Mouse (Mus musculus) cortical plate, adult 2 months (tissue): ENCODE data around the gene Cyb5d1. TPM values are rescaled to one million over a fixed set of nuclear protein-coding genes. Genes with fewer than 3 reads are reported as not detected.

Source experiments
- H3K27ac ChIP-seq: fragments of 200-500 bp; 2 replicates; pipeline ENCODE4 v1.5.1; 2012; ENCODE audit warnings: low read length, control low read depth, inconsistent platforms; ENCODE audit not compliant: insufficient read depth
- H3K4me1 ChIP-seq: fragments of 200-500 bp; 2 replicates; pipeline ENCODE4 v1.6.1; 2011; ENCODE audit warnings: low read length; ENCODE audit not compliant: control insufficient read depth, insufficient read depth
- H3K4me3 ChIP-seq: fragments of 200-500 bp; 2 replicates; pipeline ENCODE4 v1.5.1; 2011; ENCODE audit warnings: mild to moderate bottlenecking, low read length, control low read depth; ENCODE audit not compliant: insufficient read depth
- CTCF ChIP-seq: fragments of 200-500 bp; IDR thresholded peaks from 2 replicates; pipeline ENCODE4 v1.5.1; 2011; ENCODE audit warnings: mild to moderate bottlenecking, control low read depth, low read length; ENCODE audit not compliant: insufficient read depth; ENCODE audit errors: extremely low read depth
- POLR2A ChIP-seq: fragments of 200-500 bp; IDR thresholded peaks from 2 replicates; pipeline ENCODE4 v1.6.1; 2011; ENCODE audit warnings: mild to moderate bottlenecking, low read length, control low read depth; ENCODE audit not compliant: insufficient read depth; ENCODE audit errors: extremely low read depth
- polyA plus RNA-seq: library from polyadenylated mRNA; depleted of rRNA; stranded (reverse); fragments of >200 nt; gene quantifications from 2 replicates; pipeline ENCODE4 v1.2.3, GENCODE M21; 2012

The Cyb5d1 gene
- polyA plus RNA-seq, 1 experiment, result 35.6 TPM

DNA sequence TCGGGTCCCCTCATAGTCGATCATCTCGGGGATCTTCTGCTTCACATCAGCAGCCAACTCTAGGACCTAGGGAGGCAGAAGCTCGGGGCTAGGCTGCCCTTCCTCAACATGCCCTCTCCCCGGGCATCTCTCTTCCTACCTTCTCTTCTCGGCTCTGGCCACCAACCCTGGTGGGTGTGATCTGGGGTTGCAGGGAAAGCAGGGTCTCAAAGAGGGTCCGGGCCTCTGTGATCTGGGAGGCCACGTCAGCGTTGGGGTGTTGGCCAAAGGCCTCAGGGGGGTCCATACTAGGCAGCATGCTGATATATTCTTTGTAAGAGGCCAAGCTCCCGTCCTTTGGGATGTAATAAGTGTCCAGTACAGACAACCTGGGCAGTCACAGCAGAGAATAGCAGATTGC lies 27.4 kb upstream of the Cyb5d1 start:
- Histone ChIP-seq H3K27ac (no peak overlapping the region), H3K4me3 (no peak overlapping the region), H3K4me1 (no peaks in the 10 kb centered on the region)
- TF ChIP-seq POLR2A (no peak), CTCF (no peak)

DNA sequence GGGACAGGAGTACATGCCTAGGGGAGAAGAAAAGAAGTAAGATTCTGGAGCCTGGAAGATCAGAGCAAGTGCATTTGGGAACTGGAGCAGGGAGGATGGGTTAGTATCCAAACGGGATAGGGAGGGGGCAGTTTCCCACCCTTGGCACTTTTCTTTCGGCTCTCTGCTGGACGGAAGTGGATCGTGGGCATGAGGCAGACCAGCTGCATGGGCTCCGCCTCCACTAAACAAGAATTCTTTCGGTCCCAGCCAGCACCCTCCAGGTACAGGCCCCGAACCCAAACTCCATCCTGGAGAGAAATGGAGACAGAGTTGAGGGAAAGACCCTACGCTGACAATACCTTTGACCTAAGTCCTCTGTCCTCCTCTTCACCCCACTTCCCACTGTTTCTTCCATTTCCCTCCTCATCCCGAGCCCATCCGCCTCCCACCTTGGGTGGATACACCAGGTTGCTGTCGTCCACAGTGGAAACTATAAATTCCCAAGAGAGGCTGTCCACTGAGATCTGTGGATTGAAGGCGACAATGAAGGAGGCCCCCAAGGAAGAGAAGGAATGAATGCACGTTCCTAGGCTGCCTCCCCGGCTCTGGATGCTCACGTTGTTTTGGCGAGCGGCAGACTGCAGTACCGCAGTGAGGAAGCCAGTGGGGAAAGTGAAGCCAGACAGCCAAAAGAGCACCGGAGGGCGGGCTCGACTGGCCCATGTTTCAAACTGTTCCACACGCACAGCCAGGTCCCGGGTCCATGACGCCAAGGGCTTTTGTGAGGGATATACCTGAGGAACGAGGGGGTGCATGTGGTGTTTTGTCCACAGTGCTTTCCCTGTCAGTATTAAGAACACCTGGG lies 25.9 kb upstream of the Cyb5d1 start:
- no peaks in the 10 kb centered on the region for H3K4me1 ChIP-seq
- H3K27ac ChIP-seq, result no peak overlapping the region
- TF ChIP-seq CTCF (no peak), POLR2A (no peak)
- no peak overlapping the region for H3K4me3 ChIP-seq

DNA sequence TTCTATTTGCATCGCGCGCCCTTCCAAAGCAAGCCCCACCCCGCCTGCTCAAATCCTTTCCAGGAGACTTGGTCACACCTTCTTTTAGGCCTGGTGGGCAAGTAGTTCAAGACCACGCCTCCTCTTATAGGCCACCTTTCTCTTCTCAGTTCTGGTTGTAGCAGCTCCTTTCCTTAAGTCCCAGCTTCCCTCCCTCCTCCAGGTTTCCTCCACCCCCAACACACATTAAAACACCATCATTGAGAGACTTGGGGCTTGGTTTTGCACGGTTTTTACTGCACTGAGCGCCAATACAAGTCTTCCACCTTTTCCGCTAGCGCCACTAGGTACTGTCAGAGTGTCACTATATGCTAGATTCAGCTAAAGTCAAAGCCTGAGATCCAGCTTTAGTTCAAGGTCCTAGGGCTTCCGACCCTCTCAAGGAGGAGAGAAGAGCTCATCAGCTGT lies 25.1 kb upstream of the Cyb5d1 start:
- H3K4me1 ChIP-seq, result no peaks in the 10 kb centered on the region
- H3K27ac ChIP-seq, result no peak overlapping the region
- TF ChIP-seq POLR2A (no peak), CTCF (no peak)

GRCm38 (mm10) chr11:69419813-69420553 lies 24.6 kb upstream of the Cyb5d1 start:
- H3K4me1 ChIP-seq, result no peaks in the 10 kb centered on the region
- TF ChIP-seq POLR2A, result no peak
- TF ChIP-seq CTCF, result no peak
- H3K4me3 ChIP-seq, result peak overlapping the region; percentile 42
- no peak overlapping the region for H3K27ac ChIP-seq

More for the DNA sequence above, 25.1 kb upstream of the Cyb5d1 start:
- 0 out of 2 replicates have a peak overlapping the region, but pooled peaks have one; percentile 4 for H3K4me3 ChIP-seq

- no peak for TF ChIP-seq POLR2A
- no peak for TF ChIP-seq CTCF
- Histone ChIP-seq H3K27ac (0 out of 2 replicates have a peak overlapping the region, but pooled peaks have one; percentile 3), H3K4me1 (no peaks in the 10 kb centered on the region), H3K4me3 (peak overlapping the region; percentile 42; the same call in 1 of the 2 replicates)
Observed at GRCm38 (mm10) chr11:69419443-69419812, 24.0 kb upstream of the Cyb5d1 start.

DNA sequence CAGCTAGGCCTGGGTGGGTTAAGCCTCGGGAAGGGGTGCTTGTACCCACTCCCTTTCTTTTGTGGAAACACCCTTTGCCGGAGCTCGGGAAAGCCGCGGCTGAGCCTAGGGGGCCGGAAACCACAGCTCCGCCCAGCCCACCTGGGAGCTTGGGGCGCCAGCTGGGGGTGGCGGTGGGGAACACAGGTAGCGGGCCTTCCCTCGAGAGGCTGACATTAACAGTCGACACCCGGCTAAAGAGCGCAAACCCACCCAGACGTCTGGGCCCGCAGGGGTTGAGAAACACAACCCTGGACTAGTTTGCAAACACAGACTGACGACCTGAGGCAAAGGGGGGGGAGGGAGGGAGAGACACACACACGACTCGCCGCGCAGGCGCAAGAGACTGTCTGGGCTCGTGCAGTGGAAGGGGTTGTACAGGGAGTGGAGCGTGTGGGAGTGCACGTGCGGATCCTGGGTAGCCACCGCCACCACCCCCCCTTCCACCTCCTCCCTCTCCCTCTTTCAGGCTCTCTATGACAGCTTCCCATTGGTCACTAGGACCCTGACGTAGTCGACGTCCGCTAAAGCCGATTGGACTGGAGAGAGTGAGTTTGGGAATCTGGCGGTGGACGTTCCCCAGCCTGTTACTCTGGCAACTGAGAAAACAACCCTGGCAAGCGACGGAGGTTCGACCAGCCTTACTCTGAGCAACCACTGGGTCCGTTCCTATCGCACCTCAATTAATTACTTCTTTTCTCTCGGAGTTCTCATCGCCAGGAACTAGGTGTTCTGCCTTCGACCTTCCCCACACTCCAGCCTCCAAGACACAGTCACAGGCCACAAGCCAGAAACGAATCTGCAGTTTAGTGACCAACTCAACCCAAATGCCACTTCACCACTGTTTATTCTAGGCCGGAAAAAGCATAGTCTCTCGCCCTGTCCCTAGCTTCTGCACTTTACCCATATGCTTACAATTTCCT lies 23.3 kb upstream of the Cyb5d1 start:
- peak overlapping the region; percentile 94 for H3K27ac ChIP-seq
- TF ChIP-seq CTCF (no peak), POLR2A (peak; percentile 49)
- peak overlapping the region; percentile 42 for H3K4me3 ChIP-seq
- H3K4me1 ChIP-seq, result 0 out of 2 replicates have a peak, but pooled peaks cover 2% of the 10 kb centered on the region

DNA sequence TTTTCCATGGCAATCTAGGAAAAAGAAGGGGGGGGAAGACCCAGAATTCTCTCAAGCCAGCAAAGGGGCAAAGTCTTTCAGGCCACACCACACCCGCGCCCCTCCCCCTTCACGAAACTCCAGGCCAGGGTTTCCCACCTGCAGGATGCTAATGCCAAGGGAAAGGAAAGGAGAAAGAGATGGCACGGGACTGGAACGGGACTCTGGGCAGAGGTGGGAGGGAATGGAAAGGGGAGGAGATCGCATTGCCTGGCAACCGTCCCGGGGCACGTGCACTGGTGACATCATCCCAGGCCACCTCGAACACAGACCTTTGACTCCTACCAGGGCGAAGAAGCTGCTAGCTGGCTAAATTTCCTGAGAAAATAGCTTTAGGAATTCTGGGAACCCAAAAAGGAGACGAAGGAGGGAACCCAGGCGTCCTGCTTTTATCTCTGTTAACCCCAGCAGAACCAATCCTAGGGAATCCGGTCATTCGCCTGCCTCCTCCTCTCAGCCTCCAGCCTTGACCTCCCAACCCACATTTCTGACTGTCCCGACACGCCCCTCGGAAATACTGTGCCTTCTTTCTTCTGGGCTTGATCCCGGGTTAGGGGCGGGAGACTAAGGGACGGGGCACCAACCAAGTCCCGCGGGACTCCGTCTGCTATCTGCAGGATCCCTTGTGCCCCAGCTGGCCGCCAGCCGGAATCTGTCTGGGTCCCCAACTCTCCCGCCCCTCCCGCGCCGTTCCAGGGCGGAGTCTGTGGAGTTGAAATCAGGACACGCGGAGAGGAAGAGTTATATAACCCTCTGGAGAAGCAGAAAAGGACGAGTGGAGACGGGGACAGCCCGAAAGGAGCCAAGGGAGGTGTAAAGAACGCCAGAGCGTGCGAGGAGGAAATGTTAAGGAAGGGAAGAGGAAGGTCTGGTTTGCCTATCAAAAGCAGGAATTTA lies 22.3 kb upstream of the Cyb5d1 start:
- Histone ChIP-seq H3K4me3 (peak overlapping the region; percentile 42), H3K27ac (peak overlapping the region; percentile 94), H3K4me1 (0 out of 2 replicates have a peak, but pooled peaks cover 2% of the 10 kb centered on the region)
- TF ChIP-seq CTCF (no peak), POLR2A (peak; percentile 87)

- H3K4me3 ChIP-seq, result peak overlapping the region; percentile 42; the same call in 1 of the 2 replicates
- 0 out of 2 replicates have a peak overlapping the region, but pooled peaks have one; percentile 31 for H3K27ac ChIP-seq
- peaks cover 3% of the 10 kb centered on the region; the same call in 1 of the 2 replicates for H3K4me1 ChIP-seq
- TF ChIP-seq POLR2A (no peak), CTCF (no peak)
Observed at GRCm38 (mm10) chr11:69416921-69417448, 21.6 kb upstream of the Cyb5d1 start.
